Comparison of ENCODE assay signal across 12 mouse cellular contexts in the genomic region with DNA sequence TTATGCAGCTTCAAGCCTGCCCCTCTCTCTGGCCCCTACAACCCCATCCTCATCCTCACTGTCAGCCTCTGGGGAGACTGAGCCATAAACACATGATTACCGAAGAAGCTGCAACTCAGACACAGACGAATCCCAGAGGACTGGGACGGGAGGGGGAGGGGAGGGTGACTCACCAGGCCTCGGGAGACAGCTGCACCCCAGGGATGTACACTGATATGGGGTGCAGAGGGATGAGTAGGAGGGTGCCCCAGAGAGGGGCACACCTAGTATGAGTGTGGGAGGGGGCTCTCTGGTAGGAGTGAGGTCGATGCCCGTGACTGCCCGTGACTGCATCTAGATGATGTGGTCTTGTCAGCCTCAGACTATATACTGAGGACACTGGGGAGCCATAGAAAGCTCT.
DNase-seq lines count a peak whose midpoint lies in the region; ATAC-seq and TF ChIP-seq lines count a peak whose summit lies in the region.
"Had no signal": no experiment of that assay in that cellular context is flagged by ENCODE, and none has a peak within 500 bp of the region (broad histone marks: within the 10 kb centered on the region; RNA-seq: fewer than 3 reads in every experiment).

No protein-coding gene starts in this region.

- TF ChIP-seq EP300 in lung, postnatal 0 days (IDR thresholded peaks at IDR 0.05): no peak

- no peaks in the 10 kb centered on the region for H3K9me3 ChIP-seq in hindbrain, embryonic 10.5 days
- no peaks in the 10 kb centered on the region for H3K9me3 ChIP-seq in hindbrain, embryonic 11.5 days (ENCODE audit: control insufficient read depth, low read length)
- H3K9me3 ChIP-seq in midbrain, embryonic 10.5 days (replicated peaks): no peaks in the 10 kb centered on the region; the same call in 1 of the 2 replicates
- H3K9me3 ChIP-seq in midbrain, postnatal 0 days (ENCODE audit: low read length): no peaks in the 10 kb centered on the region
- H3K9me3 ChIP-seq in hindbrain, embryonic 13.5 days: no peaks in the 10 kb centered on the region
- H3K9me3 ChIP-seq in lung, postnatal 0 days (ENCODE audit: low read length): no peaks in the 10 kb centered on the region
- H3K9me3 ChIP-seq: heart, embryonic 10.5 days had no signal

- no peaks in the 10 kb centered on the region for H3K27me3 ChIP-seq in hindbrain, embryonic 10.5 days (ENCODE audit: insufficient read depth, poor library complexity, severe bottlenecking)
- H3K27me3 ChIP-seq in hindbrain, embryonic 11.5 days (ENCODE audit: control insufficient read depth, insufficient read depth, low read length): no peaks in the 10 kb centered on the region
- no peaks in the 10 kb centered on the region for H3K27me3 ChIP-seq in midbrain, embryonic 10.5 days (ENCODE audit: low read depth, poor library complexity, severe bottlenecking)
- H3K27me3 ChIP-seq in midbrain, postnatal 0 days (ENCODE audit: insufficient read depth, low read length): no peaks in the 10 kb centered on the region
- H3K27me3 ChIP-seq in hindbrain, embryonic 13.5 days: no peaks in the 10 kb centered on the region
- no peaks in the 10 kb centered on the region for H3K27me3 ChIP-seq in lung, postnatal 0 days (replicated peaks; ENCODE audit: insufficient read depth, low read length)

- H3K36me3 ChIP-seq in hindbrain, embryonic 10.5 days: peaks cover 38% of the 10 kb centered on the region
- no peaks in the 10 kb centered on the region for H3K36me3 ChIP-seq in hindbrain, embryonic 11.5 days (ENCODE audit: control insufficient read depth, insufficient read depth, low read length)
- H3K36me3 ChIP-seq in midbrain, embryonic 10.5 days: peaks cover 35% of the 10 kb centered on the region
- H3K36me3 ChIP-seq in midbrain, postnatal 0 days (ENCODE audit: insufficient read depth, low read length): no peaks in the 10 kb centered on the region
- H3K36me3 ChIP-seq in hindbrain, embryonic 13.5 days: peaks cover 19% of the 10 kb centered on the region; the same call in 1 of the 2 replicates
- no peaks in the 10 kb centered on the region; the same call in 1 of the 2 replicates for H3K36me3 ChIP-seq in lung, postnatal 0 days (ENCODE audit: insufficient read depth, low read length)

- 81% methylated on average over 7 of the region's 7 CpGs for WGBS in hindbrain, embryonic 10.5 days
- 79% methylated on average over 7 of the region's 7 CpGs for WGBS in hindbrain, embryonic 11.5 days
- 88% methylated on average over 7 of the region's 7 CpGs for WGBS in midbrain, embryonic 10.5 days
- whole genome bisulfite sequencing in midbrain, postnatal 0 days: 83% methylated on average over 7 of the region's 7 CpGs
- WGBS in hindbrain, embryonic 13.5 days: 79% methylated on average over 7 of the region's 7 CpGs
- 39% methylated on average over 7 of the region's 7 CpGs for WGBS in olfactory bulb, adult 2 months
- WGBS in lung, postnatal 0 days: 77% methylated on average over 7 of the region's 7 CpGs

- H3K27ac ChIP-seq in hindbrain, embryonic 10.5 days: peak overlapping the region; percentile 12; the same call in 1 of the 2 replicates
- no peak overlapping the region for H3K27ac ChIP-seq in hindbrain, embryonic 11.5 days (ENCODE audit: low read depth, low read length)
- H3K27ac ChIP-seq in midbrain, embryonic 10.5 days (replicated peaks): 0 out of 2 replicates have a peak overlapping the region, but pooled peaks have one; percentile 33
- H3K27ac ChIP-seq in midbrain, postnatal 0 days (ENCODE audit: low read depth, low read length): no peak overlapping the region
- peak overlapping the region; percentile 52; the same call in 1 of the 2 replicates for H3K27ac ChIP-seq in hindbrain, embryonic 13.5 days
- peak overlapping the region; percentile 94 for H3K27ac ChIP-seq in olfactory bulb, adult 2 months (ENCODE audit: insufficient read depth, low read depth, low read length)
- no peak overlapping the region for H3K27ac ChIP-seq in lung, postnatal 0 days (ENCODE audit: low read length)

- no peak overlapping the region for H3K4me3 ChIP-seq in hindbrain, embryonic 10.5 days
- H3K4me3 ChIP-seq in hindbrain, embryonic 11.5 days (ENCODE audit: low read depth, low read length): no peak overlapping the region
- no peak overlapping the region for H3K4me3 ChIP-seq in midbrain, embryonic 10.5 days
- no peak overlapping the region for H3K4me3 ChIP-seq in midbrain, postnatal 0 days (ENCODE audit: low read depth, low read length)
- no peak overlapping the region for H3K4me3 ChIP-seq in hindbrain, embryonic 13.5 days
- H3K4me3 ChIP-seq in olfactory bulb, adult 2 months (ENCODE audit: insufficient read depth, low read depth, low read length): no peak overlapping the region
- H3K4me3 ChIP-seq in lung, postnatal 0 days (ENCODE audit: low read depth, low read length): no peak overlapping the region
- H3K4me3 ChIP-seq: heart, embryonic 10.5 days had no signal

- no peak for TF ChIP-seq POLR2A in olfactory bulb, adult 2 months (IDR thresholded peaks at IDR 0.05; ENCODE audit: insufficient read depth, low read depth, low read length)

- no peak overlapping the region for H3K4me2 ChIP-seq in hindbrain, embryonic 11.5 days (replicated peaks; ENCODE audit: low read depth, low read length)
- H3K4me2 ChIP-seq in midbrain, postnatal 0 days (ENCODE audit: low read depth, low read length, poor library complexity, severe bottlenecking): no peak overlapping the region
- H3K4me2 ChIP-seq in hindbrain, embryonic 13.5 days: no peak overlapping the region
- H3K4me2 ChIP-seq in lung, postnatal 0 days (replicated peaks; ENCODE audit: low read depth, low read length): no peak overlapping the region
- H3K4me2 ChIP-seq: lung, embryonic 14.5 days had no signal

- ATAC-seq in hindbrain, embryonic 11.5 days (ENCODE audit: low FRiP score): no peak
- ATAC-seq in midbrain, postnatal 0 days (ENCODE audit: low FRiP score): no peak
- ATAC-seq in hindbrain, embryonic 13.5 days (ENCODE audit: low FRiP score): no peak
- ATAC-seq in megakaryocyte, adult 5-6 weeks (ENCODE audit: poor library complexity, severe bottlenecking): no peak
- no peak for ATAC-seq in lung, postnatal 0 days
- ATAC-seq: CD4-positive, CD25-positive, alpha-beta regulatory T cell, adult 4 months had no signal

- TF ChIP-seq CTCF in midbrain, postnatal 0 days (IDR thresholded peaks at IDR 0.05): no peak
- TF ChIP-seq CTCF in olfactory bulb, adult 2 months (IDR thresholded peaks at IDR 0.05; ENCODE audit: insufficient read depth, low read depth, low read length): no peak
- no peak for TF ChIP-seq CTCF in lung, postnatal 0 days (IDR thresholded peaks at IDR 0.05)

- no peak overlapping the region for H3K9ac ChIP-seq in hindbrain, embryonic 11.5 days (ENCODE audit: low read depth, low read length)
- no peak overlapping the region for H3K9ac ChIP-seq in midbrain, postnatal 0 days (replicated peaks; ENCODE audit: low read length, poor library complexity, severe bottlenecking)
- H3K9ac ChIP-seq in hindbrain, embryonic 13.5 days: 0 out of 2 replicates have a peak overlapping the region, but pooled peaks have one; percentile 13
- no peak overlapping the region for H3K9ac ChIP-seq in lung, postnatal 0 days (replicated peaks; ENCODE audit: low read depth)
- H3K9ac ChIP-seq: lung, embryonic 14.5 days had no signal

- DNase-seq in hindbrain, embryonic 10.5 days (ENCODE audit: low spot score): no peak
- no peak for DNase-seq in hindbrain, embryonic 11.5 days (ENCODE audit: low spot score)
- no peak for DNase-seq in midbrain, embryonic 10.5 days (ENCODE audit: low spot score)
- DNase-seq in midbrain, postnatal 0 days (ENCODE audit: low spot score): no peak
- DNase-seq in lung, postnatal 0 days (ENCODE audit: low spot score): no peak
- DNase-seq: cerebellum, adult 11 months had no signal

- H3K4me1 ChIP-seq in hindbrain, embryonic 10.5 days (replicated peaks): peaks cover 34% of the 10 kb centered on the region
- H3K4me1 ChIP-seq in hindbrain, embryonic 11.5 days (replicated peaks; ENCODE audit: control insufficient read depth, insufficient read depth, low read length): no peaks in the 10 kb centered on the region
- peaks cover 26% of the 10 kb centered on the region for H3K4me1 ChIP-seq in midbrain, embryonic 10.5 days
- H3K4me1 ChIP-seq in midbrain, postnatal 0 days (ENCODE audit: insufficient read depth, low read length): peaks cover 10% of the 10 kb centered on the region; the same call in 1 of the 2 replicates
- H3K4me1 ChIP-seq in hindbrain, embryonic 13.5 days (replicated peaks): peaks cover 60% of the 10 kb centered on the region
- peaks cover 64% of the 10 kb centered on the region for H3K4me1 ChIP-seq in olfactory bulb, adult 2 months (ENCODE audit: control insufficient read depth, insufficient read depth, low read length)
- H3K4me1 ChIP-seq in lung, postnatal 0 days (ENCODE audit: insufficient read depth, low read depth, low read length): peaks cover 15% of the 10 kb centered on the region; the same call in 1 of the 2 replicates

Comparison
In these comparisons a context has a peak if more than half of its experiments do, and no peak if none do; other contexts are left out.
1. H3K27ac ChIP-seq: peak in hindbrain, embryonic 10.5 days (single experiment), midbrain, embryonic 10.5 days (single experiment), hindbrain, embryonic 13.5 days (single experiment) and olfactory bulb, adult 2 months (single experiment); none in hindbrain, embryonic 11.5 days (single experiment), midbrain, postnatal 0 days (single experiment) and lung, postnatal 0 days (single experiment).